Mouse (Mus musculus) induced T-regulatory cell, adult 2 months (primary cell): ENCODE data around the gene Fam217a.
"Not testable (repeated sequence)": the region's sequence is repeated elsewhere in the genome, so short reads cannot be mapped to it uniquely, and the experiment has no call there.

Source experiments
- DNase-seq: peaks from one replicate; pipeline ENCODE4 v3.0.0-alpha.2; 2012; ENCODE audit warnings: low read depth

The Fam217a gene

DNA sequence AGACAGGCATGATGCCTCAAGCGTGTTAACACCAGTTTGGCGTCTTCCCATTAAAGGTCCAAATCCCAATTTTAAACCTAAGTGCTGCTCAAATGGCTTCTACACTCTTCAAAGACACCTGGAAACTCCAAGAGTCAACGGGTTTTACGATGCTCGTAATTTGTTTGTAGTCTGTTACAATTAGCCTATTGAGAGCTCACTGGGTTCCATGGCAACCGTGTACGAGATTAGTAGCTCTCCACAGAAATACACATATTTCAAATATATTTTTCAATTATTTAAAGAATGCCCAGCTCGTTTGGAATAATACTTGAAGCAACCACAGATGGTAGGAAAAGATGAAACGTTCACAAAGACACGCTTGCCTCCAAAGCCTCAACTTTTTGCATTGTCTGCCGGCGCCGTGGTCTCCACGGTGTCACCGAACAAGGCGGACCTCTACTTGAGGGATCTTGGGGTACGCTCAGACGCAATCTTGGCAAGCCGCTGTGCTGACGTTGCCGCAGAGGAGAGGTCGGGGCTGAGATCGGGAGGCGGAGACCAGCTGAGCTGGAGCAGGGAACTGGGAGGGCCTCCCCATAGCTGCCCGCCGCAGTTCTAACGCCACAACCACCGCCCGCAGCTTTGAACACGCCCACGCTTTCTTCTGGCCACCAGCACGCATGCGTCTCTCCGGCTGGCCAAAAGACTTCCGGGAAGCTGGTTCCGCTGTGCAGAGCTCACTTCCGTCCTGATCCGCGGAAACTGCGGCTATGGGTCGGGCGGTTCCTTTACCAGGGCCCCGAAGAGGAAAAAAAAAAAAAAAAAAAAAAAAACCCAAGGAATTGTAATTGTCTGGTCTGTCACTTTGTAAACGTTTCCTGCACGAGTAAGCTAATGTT, 50.1 kb downstream of the Fam217a start:
- DNase-seq: peak; percentile 95

DNA sequence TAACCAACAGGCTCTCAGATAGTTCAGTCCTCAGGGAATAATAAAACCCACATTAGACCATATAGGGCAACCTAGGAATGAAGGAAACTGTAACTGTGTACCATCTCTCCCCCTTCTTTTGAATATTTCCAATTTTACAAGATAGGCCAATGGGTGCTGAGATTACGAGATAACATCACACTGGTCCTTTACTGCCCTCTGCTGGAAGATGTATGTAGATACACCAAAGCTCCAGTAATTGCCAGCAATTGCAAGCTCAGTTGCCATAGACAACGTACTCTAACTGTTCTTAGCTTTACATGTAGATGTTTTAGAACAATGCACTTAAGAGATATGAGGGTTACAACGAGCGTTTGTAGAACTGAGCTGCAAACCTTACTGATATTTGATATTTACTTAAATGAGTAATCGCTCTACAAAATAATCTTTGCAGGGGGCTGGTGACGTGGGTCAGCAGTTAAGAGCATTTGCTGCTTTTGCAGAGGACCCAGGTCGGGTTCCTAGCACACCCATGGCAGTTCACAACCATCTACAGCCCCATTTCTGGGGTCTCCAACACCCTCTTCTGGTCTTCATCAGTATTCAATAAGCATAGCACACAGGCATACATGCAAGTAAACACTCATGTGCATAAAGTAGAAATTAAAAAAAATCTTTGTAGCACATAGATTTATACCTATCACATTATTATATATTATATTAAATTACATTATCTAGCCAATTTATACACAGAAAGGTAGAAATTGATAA, 59.5 kb downstream of the Fam217a start:
- DNase-seq: peak; percentile 82

DNA sequence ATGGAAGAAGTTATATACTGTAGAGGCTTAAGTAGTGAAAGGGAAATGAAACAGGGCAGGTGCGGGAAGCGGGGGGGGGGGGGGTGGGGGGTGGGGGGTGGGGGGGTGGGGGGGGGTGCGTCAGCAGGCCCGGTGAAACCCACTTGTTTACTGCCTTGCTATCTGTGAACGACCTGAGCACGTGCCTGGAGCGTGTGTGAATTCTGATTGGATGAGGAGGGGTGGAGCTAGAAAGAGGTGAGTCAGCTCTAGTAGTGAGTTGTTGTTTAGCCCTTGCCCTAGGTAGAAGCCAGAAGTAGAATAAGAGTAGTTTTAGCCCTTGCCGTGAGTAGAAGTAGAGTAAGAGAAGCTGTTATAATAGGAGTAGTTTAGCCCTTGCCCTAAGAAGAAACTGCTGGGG, 62.9 kb downstream of the Fam217a start:
- not testable (repeated sequence) for DNase-seq
